Mouse (Mus musculus) ZHBTc4 (cell line): ENCODE measurements around the gene Espn.

Experiments used
- DNase-seq: peaks from one replicate; pipeline ENCODE4 v3.0.0-alpha.2; 2011; ENCODE audit warnings: low read depth, low spot score

Gene Espn

GRCm38 (mm10) chr4:152125161-152126025, 26.8 kb downstream of the Espn start:
- DNase-seq = no peak

GRCm38 (mm10) chr4:152124361-152124961, 27.7 kb downstream of the Espn start:
- DNase-seq = no peak

GRCm38 (mm10) chr4:152121183-152121505, 31.0 kb downstream of the Espn start:
- no peak for DNase-seq

GRCm38 (mm10) chr4:152120311-152121182, 31.6 kb downstream of the Espn start:
- peak; percentile 53 for DNase-seq

- DNase-seq = peak; percentile 82
These were observed 32.5 kb downstream of the Espn start for GRCm38 (mm10) chr4:152119396-152120292.

- DNase-seq = no peak
These were observed 34.6 kb downstream of the Espn start for GRCm38 (mm10) chr4:152117538-152117937.

- DNase-seq = no peak
These were observed 36.1 kb downstream of the Espn start, which contains the start of gene Tnfrsf25 for GRCm38 (mm10) chr4:152115921-152116612. Gene Tnfrsf25 (plus strand): TSS chr4:152115934.

- DNase-seq = peak; percentile 54
These were observed 38.1 kb downstream of the Espn start for GRCm38 (mm10) chr4:152114080-152114479.

GRCm38 (mm10) chr4:152112329-152112728, 39.8 kb downstream of the Espn start:
- no peak for DNase-seq

GRCm38 (mm10) chr4:152110689-152111088, 41.5 kb downstream of the Espn start:
- DNase-seq = no peak

GRCm38 (mm10) chr4:152109509-152109908, 42.7 kb downstream of the Espn start:
- DNase-seq = no peak

- no peak for DNase-seq
These were observed 43.5 kb downstream of the Espn start for GRCm38 (mm10) chr4:152108673-152109072.

- peak; percentile 93 for DNase-seq
These were observed 44.1 kb downstream of the Espn start for GRCm38 (mm10) chr4:152107971-152108509.

GRCm38 (mm10) chr4:152107493-152107892, 44.7 kb downstream of the Espn start:
- peak; percentile 75 for DNase-seq

GRCm38 (mm10) chr4:152106746-152107145, 45.4 kb downstream of the Espn start:
- peak; percentile 64 for DNase-seq

- DNase-seq = peak; percentile 87
These were observed 49.1 kb downstream of the Espn start for GRCm38 (mm10) chr4:152103025-152103424.

- no peak for DNase-seq
These were observed 50.2 kb downstream of the Espn start for GRCm38 (mm10) chr4:152101921-152102320.

GRCm38 (mm10) chr4:152101081-152101653, 51.0 kb downstream of the Espn start:
- no peak for DNase-seq

GRCm38 (mm10) chr4:152100541-152100940, 51.6 kb downstream of the Espn start:
- DNase-seq = no peak
